Mouse (Mus musculus) lung, embryonic 16.5 days (tissue): ENCODE data around the gene Cacna1c. TPM values are rescaled to one million over a fixed set of nuclear protein-coding genes. Genes with fewer than 3 reads are reported as not detected.

Experiments
- ATAC-seq: fragments of 200-750 bp; cut with Nextera tagmentation; 2 replicates; pipeline ENCODE4 v1.8.0; 2017; ENCODE audit warnings: low read depth, mild to moderate bottlenecking, moderate library complexity
- H3K27ac ChIP-seq: fragments of 300-500 bp; sonication (generic); 2 replicates; pipeline ENCODE4 v1.5.1; 2014; ENCODE audit warnings: mild to moderate bottlenecking, control low read depth, low read length
- H3K27me3 ChIP-seq: fragments of 300-500 bp; sonication (generic); 2 replicates; pipeline ENCODE4 v1.6.1; 2014; ENCODE audit warnings: low read depth, low read length, mixed read lengths; ENCODE audit not compliant: control insufficient read depth, insufficient read depth
- H3K36me3 ChIP-seq: fragments of 300-500 bp; sonication (generic); 2 replicates; pipeline ENCODE4 v1.6.1; 2014; ENCODE audit warnings: low read length; ENCODE audit not compliant: control insufficient read depth, insufficient read depth
- H3K4me1 ChIP-seq: fragments of 300-500 bp; sonication (generic); replicated peaks from 2 replicates; pipeline ENCODE4 v1.6.1; 2014; ENCODE audit warnings: low read length, mixed read lengths; ENCODE audit not compliant: control insufficient read depth, insufficient read depth
- H3K4me2 ChIP-seq: fragments of 300-500 bp; sonication (generic); 2 replicates; pipeline ENCODE4 v1.6.1; 2014; ENCODE audit warnings: low read depth, low read length, control low read depth
- H3K4me3 ChIP-seq: fragments of 300-500 bp; sonication (generic); 2 replicates; pipeline ENCODE4 v1.5.1; 2014; ENCODE audit warnings: mild to moderate bottlenecking, low read length, control low read depth
- H3K9ac ChIP-seq: fragments of 300-500 bp; sonication (generic); 2 replicates; pipeline ENCODE4 v1.6.1; 2014; ENCODE audit warnings: low read length, control low read depth
- H3K9me3 ChIP-seq: fragments of 300-500 bp; sonication (generic); 2 replicates; pipeline ENCODE4 v1.6.1; 2016; ENCODE audit warnings: low read length; ENCODE audit not compliant: control insufficient read depth
- WGBS: fragments of 180-500 bp; shearing (Covaris S2); extraction: QIAGEN DNeasy Blood & Tissue Kit; methylation state at CpG from one replicate; pipeline ENCODE4 v1.1.7; 2014; 5-methylcytosine and 5-hydroxymethylcytosine counted together
- polyA plus RNA-seq: library from polyadenylated mRNA; unstranded; fragments of >200 nt; fragmentation: Nextera tagmentation; extraction: Ambion mirVana; gene quantifications from 2 replicates; pipeline ENCODE4 v1.2.1, GENCODE M21; 2015

Cacna1c gene
- polyA plus RNA-seq, 1 experiment from 2014 or later, result 5.8 TPM

DNA sequence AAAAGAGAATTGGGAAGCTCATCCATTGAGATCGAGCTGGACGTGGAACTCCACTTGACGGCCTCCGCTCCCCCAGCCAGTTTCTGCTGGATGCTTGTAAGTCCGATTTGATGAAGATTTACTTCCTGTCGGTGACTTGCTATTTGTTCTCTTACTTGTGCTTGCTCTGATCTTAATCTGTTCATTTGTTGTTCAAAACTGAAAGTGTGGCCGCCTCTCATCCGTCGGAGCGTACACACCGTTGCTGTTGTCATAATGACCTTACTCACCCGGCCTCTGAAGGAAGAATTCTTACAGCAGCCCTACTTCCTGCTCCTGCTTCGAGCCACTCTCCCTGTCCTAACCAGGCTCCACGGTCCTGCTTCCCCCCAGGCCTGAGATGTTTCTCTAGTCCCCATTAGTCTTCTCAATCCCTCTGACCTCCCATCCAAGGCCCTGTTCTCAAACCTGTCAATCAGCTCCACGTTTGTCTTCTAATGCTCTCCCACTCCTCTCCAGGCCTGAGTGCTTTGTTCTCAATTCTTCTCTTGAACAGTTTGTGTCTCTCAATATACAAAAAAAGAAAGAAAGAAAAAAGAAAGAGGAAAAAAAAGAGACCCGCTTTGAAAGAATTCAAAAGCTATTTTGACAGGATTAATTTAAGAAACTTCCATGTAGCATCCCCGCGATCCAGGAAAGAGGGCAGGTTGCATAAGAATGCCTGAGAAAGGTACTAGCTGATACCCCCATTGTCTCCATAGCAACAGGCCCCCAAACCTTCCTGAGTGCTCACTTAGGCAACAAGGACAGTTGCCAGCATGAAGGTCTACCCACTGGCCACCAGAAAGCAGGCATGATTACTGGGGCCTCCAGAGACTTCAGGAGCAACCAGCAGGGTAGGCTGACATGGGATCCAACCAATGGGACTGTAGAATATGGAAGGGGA lies 331.3 kb downstream of the Cacna1c start:
- WGBS, result 47% methylated on average over 18 of the region's 18 CpGs
- no peaks in the 10 kb centered on the region for H3K27me3 ChIP-seq
- no peaks in the 10 kb centered on the region for H3K9me3 ChIP-seq
- H3K36me3 ChIP-seq, result no peaks in the 10 kb centered on the region
- no peak for ATAC-seq
- H3K4me1 ChIP-seq, result no peaks in the 10 kb centered on the region; the same call in 1 of the 2 replicates
- H3K4me3 ChIP-seq, result no peak overlapping the region
- H3K4me2 ChIP-seq, result peak overlapping the region; percentile 14; the same call in 1 of the 2 replicates
- H3K9ac ChIP-seq, result no peak overlapping the region; the same call in 1 of the 2 replicates
- no peak overlapping the region for H3K27ac ChIP-seq

DNA sequence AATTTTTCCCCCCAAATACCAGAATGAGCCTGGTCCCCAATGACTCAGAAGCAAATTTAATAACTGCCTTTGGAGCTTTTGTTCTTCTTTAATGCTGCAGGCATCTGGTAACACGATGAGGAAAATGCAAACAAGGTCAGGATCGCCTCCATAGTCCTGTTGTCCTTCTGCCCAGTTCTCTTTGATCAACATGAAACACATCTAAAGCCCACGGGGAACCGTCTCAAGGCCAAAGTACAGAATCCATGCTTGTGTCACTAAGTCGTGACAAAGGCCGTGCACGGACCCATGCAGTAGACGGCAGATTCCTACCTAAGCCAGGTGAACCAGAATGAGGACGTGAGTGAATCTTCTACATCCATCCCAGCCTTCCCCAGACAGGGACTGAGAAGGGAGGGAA lies 333.5 kb downstream of the Cacna1c start:
- Histone ChIP-seq H3K27ac (no peak overlapping the region), H3K4me3 (no peak overlapping the region), H3K27me3 (no peaks in the 10 kb centered on the region), H3K4me1 (no peaks in the 10 kb centered on the region; the same call in 1 of the 2 replicates), H3K36me3 (no peaks in the 10 kb centered on the region), H3K9ac (no peak overlapping the region), H3K9me3 (no peaks in the 10 kb centered on the region), H3K4me2 (no peak overlapping the region)
- 86% methylated on average over 9 of the region's 9 CpGs for WGBS
- ATAC-seq, result no peak

DNA sequence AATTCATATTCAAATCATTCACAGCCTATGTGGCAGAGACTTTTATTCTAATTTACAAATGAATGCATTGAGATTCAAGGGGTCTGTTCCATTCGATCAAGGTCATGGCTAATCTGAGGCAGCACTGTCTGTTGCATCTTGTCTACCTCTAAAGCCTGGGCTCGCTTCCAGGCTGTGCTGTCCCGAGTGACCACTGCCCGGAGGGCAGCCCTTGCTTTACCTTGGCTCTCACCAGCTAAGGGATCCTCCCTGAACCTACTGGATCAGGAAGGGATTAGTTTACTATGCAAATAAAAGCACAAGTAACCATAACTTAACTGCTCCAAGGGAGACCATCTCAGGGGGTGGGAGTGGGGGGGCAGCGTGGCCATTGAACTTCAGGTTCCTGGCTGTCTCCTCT lies 334.1 kb downstream of the Cacna1c start:
- no peak for ATAC-seq
- H3K4me2 ChIP-seq, result no peak overlapping the region
- WGBS, result 85% methylated on average over 5 of the region's 5 CpGs
- no peak overlapping the region for H3K27ac ChIP-seq
- H3K4me1 ChIP-seq, result no peaks in the 10 kb centered on the region
- H3K9ac ChIP-seq, result no peak overlapping the region
- no peaks in the 10 kb centered on the region for H3K27me3 ChIP-seq
- no peaks in the 10 kb centered on the region for H3K9me3 ChIP-seq
- no peak overlapping the region for H3K4me3 ChIP-seq
- no peaks in the 10 kb centered on the region for H3K36me3 ChIP-seq

DNA sequence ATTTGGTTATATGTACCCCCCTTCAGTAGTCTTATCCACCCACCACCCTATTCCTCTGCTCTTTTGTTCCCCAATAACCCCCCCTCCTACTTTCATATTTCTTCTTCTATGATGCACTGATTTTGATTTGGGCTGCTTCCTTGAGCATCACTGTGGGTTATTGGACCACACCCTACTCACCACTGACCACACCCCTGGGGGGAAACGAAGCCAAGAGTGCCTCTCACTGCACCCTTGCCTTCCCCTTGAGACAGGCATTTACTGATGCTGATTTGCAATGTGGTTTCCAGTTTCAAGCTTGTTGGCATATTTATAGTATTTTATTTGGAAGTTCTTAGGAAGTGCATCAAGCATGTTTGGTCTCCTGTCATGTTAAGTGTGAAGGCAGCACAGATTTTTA lies 337.8 kb downstream of the Cacna1c start:
- H3K9ac ChIP-seq, result no peak overlapping the region
- H3K9me3 ChIP-seq, result no peaks in the 10 kb centered on the region
- no peak overlapping the region for H3K4me3 ChIP-seq
- H3K4me2 ChIP-seq, result no peak overlapping the region
- no peaks in the 10 kb centered on the region for H3K4me1 ChIP-seq
- H3K27me3 ChIP-seq, result no peaks in the 10 kb centered on the region
- WGBS, result 38% methylated on average over 1 of the region's 1 CpGs
- no peaks in the 10 kb centered on the region for H3K36me3 ChIP-seq
- H3K27ac ChIP-seq, result no peak overlapping the region
- ATAC-seq, result no peak

DNA sequence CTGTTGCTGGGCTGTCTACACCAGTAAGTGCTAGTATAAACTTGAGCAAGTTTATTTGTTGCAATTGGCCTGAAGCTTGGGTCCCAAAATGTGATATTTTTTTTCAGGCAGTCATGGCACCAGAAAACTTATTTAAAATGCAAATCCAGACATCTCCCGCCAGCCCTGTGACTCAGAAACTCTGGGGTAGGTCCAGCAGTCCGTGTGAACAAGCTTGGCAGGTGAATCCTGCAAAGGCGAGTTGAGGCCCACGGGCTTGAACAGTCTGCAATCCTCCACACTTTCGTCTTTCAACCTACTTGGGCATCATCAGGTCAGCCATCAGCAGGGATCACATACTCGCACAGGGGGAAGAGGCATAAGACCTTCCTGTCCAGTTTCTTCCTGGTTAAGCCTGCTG lies 344.1 kb downstream of the Cacna1c start:
- Histone ChIP-seq H3K4me2 (no peak overlapping the region), H3K9me3 (no peaks in the 10 kb centered on the region), H3K4me1 (peaks cover 5% of the 10 kb centered on the region), H3K9ac (no peak overlapping the region), H3K27ac (no peak overlapping the region), H3K4me3 (no peak overlapping the region), H3K27me3 (no peaks in the 10 kb centered on the region), H3K36me3 (no peaks in the 10 kb centered on the region)
- 76% methylated on average over 6 of the region's 6 CpGs for WGBS
- ATAC-seq, result no peak

DNA sequence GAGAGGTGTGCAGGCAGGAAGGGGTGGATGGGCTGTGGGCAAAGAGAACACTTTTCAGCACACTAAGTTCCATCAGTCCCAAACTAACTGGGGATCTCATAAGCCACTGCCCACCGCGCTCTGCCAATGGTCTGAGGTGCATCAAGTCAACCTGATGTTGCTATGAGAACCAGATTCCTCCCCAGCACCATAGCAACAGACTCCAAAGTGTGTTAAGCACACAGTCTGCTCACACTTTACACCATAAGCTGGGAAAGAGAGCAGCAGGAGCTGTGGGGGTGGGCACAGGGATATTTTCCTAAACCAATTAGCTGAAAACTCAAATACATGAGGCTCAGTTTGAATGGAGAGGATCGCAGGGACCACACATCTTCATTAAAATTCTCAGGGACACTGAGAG lies 345.1 kb downstream of the Cacna1c start:
- peaks cover 5% of the 10 kb centered on the region for H3K4me1 ChIP-seq
- ATAC-seq, result no peak
- no peak overlapping the region for H3K4me3 ChIP-seq
- no peaks in the 10 kb centered on the region for H3K9me3 ChIP-seq
- H3K27ac ChIP-seq, result no peak overlapping the region
- H3K9ac ChIP-seq, result no peak overlapping the region
- no peaks in the 10 kb centered on the region for H3K27me3 ChIP-seq
- no peak overlapping the region for H3K4me2 ChIP-seq
- H3K36me3 ChIP-seq, result no peaks in the 10 kb centered on the region
- WGBS, result 89% methylated on average over 3 of the region's 3 CpGs

DNA sequence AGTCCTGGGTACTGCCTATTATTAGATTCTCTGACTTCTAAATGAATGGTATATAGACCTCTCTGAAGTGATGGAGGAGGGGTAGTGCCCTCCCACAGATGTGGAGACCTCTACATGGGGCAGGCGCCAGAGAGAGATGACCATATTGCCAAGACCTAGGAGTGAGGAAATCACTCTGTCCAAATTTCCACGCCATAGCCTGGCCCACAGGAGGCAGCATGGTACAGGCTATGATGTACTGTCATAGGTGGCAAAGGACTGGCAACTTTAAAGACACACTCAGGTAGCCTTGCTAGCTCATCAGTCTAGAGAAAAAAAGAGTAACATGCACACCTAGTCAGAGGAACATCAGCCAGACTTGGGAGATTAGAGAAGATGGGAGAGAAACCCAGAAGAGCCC lies 347.6 kb downstream of the Cacna1c start:
- no peak overlapping the region for H3K9ac ChIP-seq
- no peaks in the 10 kb centered on the region for H3K27me3 ChIP-seq
- H3K27ac ChIP-seq, result no peak overlapping the region
- ATAC-seq, result peak; percentile 32; the same call in 1 of the 2 replicates
- no peaks in the 10 kb centered on the region for H3K9me3 ChIP-seq
- no peaks in the 10 kb centered on the region for H3K36me3 ChIP-seq
- H3K4me3 ChIP-seq, result no peak overlapping the region
- no peak overlapping the region for H3K4me2 ChIP-seq
- 80% methylated on average over 2 of the region's 2 CpGs for WGBS
- H3K4me1 ChIP-seq, result peaks cover 12% of the 10 kb centered on the region

DNA sequence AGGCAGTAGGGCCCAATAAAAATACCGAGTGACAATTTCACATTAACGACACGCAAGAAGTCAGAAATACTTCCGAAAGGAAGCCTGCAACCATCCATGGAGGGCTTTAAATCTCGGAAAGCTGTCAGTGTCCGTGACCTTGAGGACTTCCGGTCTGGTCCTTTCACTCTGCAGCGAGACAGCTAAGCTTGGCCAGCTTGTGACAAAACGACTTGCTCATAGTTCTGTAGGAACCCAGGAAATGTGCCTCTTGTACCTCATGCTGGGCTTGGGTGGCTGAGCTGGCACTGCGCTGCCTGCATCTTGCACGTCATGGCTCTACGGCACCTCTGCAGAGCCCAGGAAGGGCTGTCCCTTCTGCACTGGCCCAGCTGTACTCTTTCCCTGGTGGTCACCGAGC lies 348.5 kb downstream of the Cacna1c start:
- WGBS, result 61% methylated on average over 13 of the region's 13 CpGs
- Histone ChIP-seq H3K27ac (no peak overlapping the region), H3K4me1 (peaks cover 12% of the 10 kb centered on the region), H3K9me3 (no peaks in the 10 kb centered on the region), H3K27me3 (no peaks in the 10 kb centered on the region), H3K4me2 (no peak overlapping the region), H3K36me3 (no peaks in the 10 kb centered on the region), H3K9ac (no peak overlapping the region), H3K4me3 (no peak overlapping the region)
- ATAC-seq, result 0 out of 2 replicates have a peak, but pooled peaks have one; percentile 30

DNA sequence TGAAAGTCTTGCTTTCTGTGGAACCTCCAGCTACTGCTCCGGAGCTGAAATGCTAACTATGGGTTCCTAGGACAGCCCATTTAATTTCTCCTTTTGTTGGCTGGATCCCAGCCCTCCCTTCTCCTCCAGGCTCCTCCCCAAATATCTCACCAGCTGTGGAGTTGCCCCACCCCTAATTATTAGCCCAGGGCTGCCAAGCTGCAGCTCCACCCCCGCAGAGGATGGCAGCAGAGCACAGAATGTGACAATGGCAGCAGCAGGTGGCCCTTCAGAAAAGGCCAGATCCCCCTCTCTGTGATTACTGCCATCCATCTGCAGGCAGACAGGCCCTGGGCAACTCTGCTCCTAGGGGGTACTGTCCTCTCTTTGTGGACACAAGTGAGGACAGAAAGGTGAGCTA lies 350.4 kb downstream of the Cacna1c start:
- peak; percentile 61 for ATAC-seq
- 3% methylated on average over 2 of the region's 2 CpGs for WGBS
- H3K27me3 ChIP-seq, result no peaks in the 10 kb centered on the region
- no peak overlapping the region for H3K4me3 ChIP-seq
- no peaks in the 10 kb centered on the region for H3K9me3 ChIP-seq
- H3K27ac ChIP-seq, result no peak overlapping the region
- H3K4me2 ChIP-seq, result no peak overlapping the region
- peaks cover 12% of the 10 kb centered on the region for H3K4me1 ChIP-seq
- H3K9ac ChIP-seq, result no peak overlapping the region
- H3K36me3 ChIP-seq, result no peaks in the 10 kb centered on the region
